Mouse (Mus musculus) kidney, adult 2 months (tissue): ENCODE data around the gene Tdgf1.

Source experiments
- CTCF ChIP-seq: fragments of 200-500 bp; conservative IDR thresholded peaks from 2 replicates; pipeline ENCODE4 v1.5.1; 2011; ENCODE audit warnings: low read depth, mild to moderate bottlenecking, control low read depth, low read length, moderate library complexity, mixed read lengths; ENCODE audit not compliant: insufficient read depth, insufficient read length
- POLR2A ChIP-seq: fragments of 200-500 bp; IDR thresholded peaks from one replicate; pipeline ENCODE4 v1.6.1; 2011; ENCODE audit warnings: low read depth, low read length, control low read depth

- no peak for TF ChIP-seq CTCF
- no peak for TF ChIP-seq POLR2A
Measured at GRCm38 (mm10) chr9:110959669-110960068, 13.7 kb upstream of the Tdgf1 start.
